Mouse (Mus musculus) thymus, adult 2 months (tissue): ENCODE measurements at regions not wholly inside any gene's neighbourhood (a gene's known extent, or its start where the extent isn't known, plus 50 kb on each side); places are given as distances from the start of the nearest gene placed in this dataset.

Experiments used
- DNase-seq: peaks from one replicate; pipeline ENCODE4 v3.0.0; 2021
- H3K27ac ChIP-seq: fragments of 200-500 bp; 2 replicates; pipeline ENCODE4 v1.5.1; 2012; ENCODE audit warnings: low read length, control low read depth; ENCODE audit not compliant: control insufficient read depth, insufficient read depth
- H3K27me3 ChIP-seq: fragments of 200-500 bp; 2 replicates; pipeline ENCODE4 v1.6.1; 2012; ENCODE audit warnings: mild to moderate bottlenecking, low read length, moderate library complexity, mixed read lengths; ENCODE audit not compliant: control insufficient read depth, insufficient read depth
- H3K36me3 ChIP-seq: fragments of 200-500 bp; 2 replicates; pipeline ENCODE4 v1.6.1; 2012; ENCODE audit warnings: mild to moderate bottlenecking, low read length, moderate library complexity; ENCODE audit not compliant: control insufficient read depth, insufficient read depth
- H3K4me1 ChIP-seq: fragments of 200-500 bp; replicated peaks from 2 replicates; pipeline ENCODE4 v1.6.1; 2012; ENCODE audit warnings: low read length; ENCODE audit not compliant: control insufficient read depth, insufficient read depth
- H3K4me3 ChIP-seq: fragments of 200-500 bp; 2 replicates; pipeline ENCODE4 v1.5.1; 2012; ENCODE audit warnings: mild to moderate bottlenecking, low read length, control low read depth, moderate library complexity; ENCODE audit not compliant: control insufficient read depth, insufficient read depth
- CTCF ChIP-seq: fragments of 200-500 bp; IDR thresholded peaks from 2 replicates; pipeline ENCODE4 v1.5.1; 2012; ENCODE audit warnings: mild to moderate bottlenecking, control low read depth, low read length, moderate library complexity, borderline replicate concordance; ENCODE audit not compliant: control insufficient read depth, poor library complexity, insufficient read depth; ENCODE audit errors: extremely low read depth
- POLR2A ChIP-seq: fragments of 200-500 bp; IDR thresholded peaks from 2 replicates; pipeline ENCODE4 v1.6.1; 2012; ENCODE audit warnings: mild to moderate bottlenecking, low read length, control low read depth, moderate library complexity; ENCODE audit not compliant: control insufficient read depth, poor library complexity, insufficient read depth; ENCODE audit errors: extremely low read depth
- WGBS: fragments of 180-500 bp; shearing (Covaris S2); methylation state at CpG from one replicate; pipeline ENCODE4 v1.1.7; 2018; 5-methylcytosine and 5-hydroxymethylcytosine counted together

GRCm38 (mm10) chrX:142564186-142564585 lies 117.0 kb upstream of the Tmem164 start:
- no peak overlapping the region for H3K27ac ChIP-seq
- H3K36me3 ChIP-seq: no peaks in the 10 kb centered on the region
- no peak overlapping the region for H3K4me3 ChIP-seq
- no peak for DNase-seq
- WGBS: 86% methylated on average over 9 of the region's 9 CpGs
- TF ChIP-seq CTCF (no peak), POLR2A (no peak)
- H3K4me1 ChIP-seq: no peaks in the 10 kb centered on the region
- H3K27me3 ChIP-seq: no peaks in the 10 kb centered on the region

- Histone ChIP-seq H3K27ac (no peak overlapping the region), H3K36me3 (no peaks in the 10 kb centered on the region), H3K4me1 (no peaks in the 10 kb centered on the region; the same call in 1 of the 2 replicates), H3K27me3 (no peaks in the 10 kb centered on the region), H3K4me3 (no peak overlapping the region)
- no peak for TF ChIP-seq CTCF
- no peak for DNase-seq
Observed at GRCm38 (mm10) chrX:142571772-142572171, 109.4 kb upstream of the Tmem164 start.

- no peak for DNase-seq
- WGBS: 99% methylated on average over 4 of the region's 4 CpGs
- Histone ChIP-seq H3K27me3 (no peaks in the 10 kb centered on the region), H3K27ac (no peak overlapping the region), H3K36me3 (no peaks in the 10 kb centered on the region), H3K4me3 (no peak overlapping the region), H3K4me1 (no peaks in the 10 kb centered on the region; the same call in 1 of the 2 replicates)
- TF ChIP-seq POLR2A (no peak), CTCF (no peak)
Observed at GRCm38 (mm10) chrX:142574022-142574421, 107.2 kb upstream of the Tmem164 start.

GRCm38 (mm10) chrX:142574945-142575710 lies 106.1 kb upstream of the Tmem164 start:
- no peak for DNase-seq
- Histone ChIP-seq H3K4me3 (no peak overlapping the region), H3K4me1 (no peaks in the 10 kb centered on the region; the same call in 1 of the 2 replicates), H3K27ac (no peak overlapping the region), H3K36me3 (no peaks in the 10 kb centered on the region), H3K27me3 (no peaks in the 10 kb centered on the region)
- 77% methylated on average over 10 of the region's 10 CpGs for WGBS
- no peak for TF ChIP-seq CTCF
- no peak for TF ChIP-seq POLR2A

- Histone ChIP-seq H3K27ac (no peak overlapping the region), H3K4me1 (no peaks in the 10 kb centered on the region; the same call in 1 of the 2 replicates), H3K4me3 (no peak overlapping the region), H3K27me3 (no peaks in the 10 kb centered on the region), H3K36me3 (no peaks in the 10 kb centered on the region)
- TF ChIP-seq CTCF (no peak), POLR2A (no peak)
- 58% methylated on average over 3 of the region's 3 CpGs for WGBS
- no peak for DNase-seq
Observed at GRCm38 (mm10) chrX:142576127-142576526, 105.1 kb upstream of the Tmem164 start.

- Histone ChIP-seq H3K4me3 (no peak overlapping the region), H3K36me3 (no peaks in the 10 kb centered on the region), H3K27me3 (no peaks in the 10 kb centered on the region), H3K27ac (no peak overlapping the region), H3K4me1 (no peaks in the 10 kb centered on the region; the same call in 1 of the 2 replicates)
- WGBS: 19% methylated on average over 6 of the region's 6 CpGs
- DNase-seq: no peak
- TF ChIP-seq CTCF (no peak), POLR2A (no peak)
Observed at GRCm38 (mm10) chrX:142577449-142578081, 103.6 kb upstream of the Tmem164 start.
